Mouse (Mus musculus) lung, postnatal 25 days (tissue): ENCODE measurements around the gene Inpp4b.

Source experiments
- DNase-seq: peaks from one replicate; pipeline ENCODE4 v3.0.0; 2022; ENCODE audit warnings: low spot score

Gene Inpp4b

GRCm38 (mm10) chr8:81844104-81844982 lies 502.0 kb downstream of the Inpp4b start:
- DNase-seq: no peak

- no peak for DNase-seq
These were observed 505.6 kb downstream of the Inpp4b start for GRCm38 (mm10) chr8:81847929-81848328.

- no peak for DNase-seq
These were observed 507.6 kb downstream of the Inpp4b start for GRCm38 (mm10) chr8:81849976-81850375.

- no peak for DNase-seq
These were observed 510.8 kb downstream of the Inpp4b start for GRCm38 (mm10) chr8:81853184-81853583.

- peak; percentile 2 for DNase-seq
These were observed 512.2 kb downstream of the Inpp4b start for GRCm38 (mm10) chr8:81854543-81854942.

- DNase-seq: no peak
These were observed 512.7 kb downstream of the Inpp4b start for GRCm38 (mm10) chr8:81855009-81855408.

- no peak for DNase-seq
These were observed 513.8 kb downstream of the Inpp4b start for GRCm38 (mm10) chr8:81856120-81856519.

- DNase-seq: no peak
These were observed 514.3 kb downstream of the Inpp4b start for GRCm38 (mm10) chr8:81856608-81857007.

GRCm38 (mm10) chr8:81858393-81858792 lies 516.0 kb downstream of the Inpp4b start:
- no peak for DNase-seq

GRCm38 (mm10) chr8:81859805-81860204 lies 517.4 kb downstream of the Inpp4b start:
- no peak for DNase-seq

GRCm38 (mm10) chr8:81861311-81861710 lies 519.0 kb downstream of the Inpp4b start:
- no peak for DNase-seq

GRCm38 (mm10) chr8:81862738-81863137 lies 520.4 kb downstream of the Inpp4b start:
- DNase-seq: no peak

- DNase-seq: no peak
These were observed 522.0 kb downstream of the Inpp4b start for GRCm38 (mm10) chr8:81864318-81864717.

- DNase-seq: peak; percentile 53
These were observed 523.3 kb downstream of the Inpp4b start for GRCm38 (mm10) chr8:81865664-81866063.

- no peak for DNase-seq
These were observed 524.7 kb downstream of the Inpp4b start for GRCm38 (mm10) chr8:81867020-81867419.

- no peak for DNase-seq
These were observed 528.1 kb downstream of the Inpp4b start for GRCm38 (mm10) chr8:81870466-81870865.

GRCm38 (mm10) chr8:81880071-81880470 lies 537.7 kb downstream of the Inpp4b start:
- DNase-seq: no peak

GRCm38 (mm10) chr8:81884195-81884594 lies 541.8 kb downstream of the Inpp4b start:
- DNase-seq: no peak

GRCm38 (mm10) chr8:81888843-81889242 lies 546.5 kb downstream of the Inpp4b start:
- no peak for DNase-seq

GRCm38 (mm10) chr8:81893292-81893691 lies 550.9 kb downstream of the Inpp4b start:
- DNase-seq: no peak

GRCm38 (mm10) chr8:81946812-81947211 lies 604.5 kb downstream of the Inpp4b start:
- no peak for DNase-seq

GRCm38 (mm10) chr8:81953101-81953500 lies 610.7 kb downstream of the Inpp4b start:
- DNase-seq: no peak

- DNase-seq: peak; percentile 3
These were observed 642.8 kb downstream of the Inpp4b start for GRCm38 (mm10) chr8:81985128-81985665.

GRCm38 (mm10) chr8:81992966-81993365 lies 650.6 kb downstream of the Inpp4b start:
- no peak for DNase-seq
